Mouse (Mus musculus): ENCODE measurements around the gene Rab40c. TPM values are rescaled to one million over a fixed set of nuclear protein-coding genes. Genes with fewer than 3 reads are reported as not detected.
A peak's percentile ranks its signal among the peaks of the same experiment; 100 is the strongest.

Gene Rab40c
- total and polyA plus RNA-seq, 3 experiments: 3.7 to 23.2 TPM; not detected in 1

GRCm38 (mm10) chr17:25880196-25880910 lies 39.2 kb downstream of the Rab40c start, which contains the start of gene Wfikkn1:
Wfikkn1 (minus strand) TSS chr17:25880858.
- H3K27me3 ChIP-seq (ENCODE audit: control insufficient read depth in 1 of 2, insufficient read depth in 2 of 2, low read length in 2 of 2): no peaks in the 10 kb centered on the region
- H3K36me3 ChIP-seq (ENCODE audit: control insufficient read depth in 1 of 2, insufficient read depth in 2 of 2, low read length in 2 of 2): peaks cover 0 to 7% of the 10 kb centered on the region in 2 experiments; a peak in 2 of 4 replicates
- H3K9me3 ChIP-seq (replicated peaks; ENCODE audit: insufficient read depth, low read length): no peaks in the 10 kb centered on the region
- no peak for DNase-seq (ENCODE audit: low read depth, low spot score)
- no peak within 1 kb of the TSS for H3K4me3 ChIP-seq (ENCODE audit: control insufficient read depth in 1 of 2, insufficient read depth in 1 of 2, low read depth in 2 of 2, low read length in 2 of 2)
- no peak within 1 kb of the TSS for H3K27ac ChIP-seq (ENCODE audit: control insufficient read depth, low read depth, low read length)
- H3K4me1 ChIP-seq (ENCODE audit: control insufficient read depth in 1 of 2, insufficient read depth in 2 of 2, low read length in 2 of 2): peaks cover 0 to 14% of the 10 kb centered on the region in 2 experiments; a peak in 2 of 4 replicates
- H3K79me2 ChIP-seq (ENCODE audit: control insufficient read depth, insufficient read depth, low read length, poor library complexity): peaks cover 6% of the 10 kb centered on the region; the same call in 1 of the 2 replicates
- TF ChIP-seq GABPA (IDR thresholded peaks at IDR 0.05; ENCODE audit: low read depth, low read length) (no peak), HCFC1 (IDR thresholded peaks at IDR 0.05; ENCODE audit: low read depth, low read length) (no peak), ELF1 (IDR thresholded peaks at IDR 0.05; ENCODE audit: low read depth, low read length) (no peak), ZNF384 (IDR thresholded peaks at IDR 0.05; ENCODE audit: low read depth, low read length) (peak; percentile 44; the same call in 1 of the 2 replicates)
- no peak within 1 kb of the TSS for H3K9ac ChIP-seq (ENCODE audit: control insufficient read depth, low read depth, low read length, poor library complexity, severe bottlenecking)

GRCm38 (mm10) chr17:25879750-25880149 lies 39.8 kb downstream of the Rab40c start:
- Histone ChIP-seq H3K9me3 (replicated peaks; ENCODE audit: insufficient read depth, low read length) (no peaks in the 10 kb centered on the region), H3K4me3 (ENCODE audit: control insufficient read depth in 1 of 2, insufficient read depth in 1 of 2, low read depth in 2 of 2, low read length in 2 of 2) (no peak overlapping the region), H3K4me1 (ENCODE audit: control insufficient read depth in 1 of 2, insufficient read depth in 2 of 2, low read length in 2 of 2) (peaks cover 0 to 14% of the 10 kb centered on the region in 2 experiments; a peak in 2 of 4 replicates), H3K79me2 (ENCODE audit: control insufficient read depth, insufficient read depth, low read length, poor library complexity) (peaks cover 6% of the 10 kb centered on the region; the same call in 1 of the 2 replicates), H3K27ac (ENCODE audit: control insufficient read depth, low read depth, low read length) (no peak overlapping the region), H3K9ac (ENCODE audit: control insufficient read depth, low read depth, low read length, poor library complexity, severe bottlenecking) (no peak overlapping the region), H3K27me3 (ENCODE audit: control insufficient read depth in 1 of 2, insufficient read depth in 2 of 2, low read length in 2 of 2) (no peaks in the 10 kb centered on the region), H3K36me3 (ENCODE audit: control insufficient read depth in 1 of 2, insufficient read depth in 2 of 2, low read length in 2 of 2) (peaks cover 0 to 7% of the 10 kb centered on the region in 2 experiments; a peak in 2 of 4 replicates)
- DNase-seq (ENCODE audit: low read depth, low spot score): no peak
- TF ChIP-seq SIN3A (IDR thresholded peaks at IDR 0.05; ENCODE audit: low read length) (no peak), CTCF (IDR thresholded peaks at IDR 0.05 in 2 of 3, conservative IDR thresholded peaks at IDR 0.05 in 1 of 3; ENCODE audit: control insufficient read depth in 1 of 3, insufficient read depth in 1 of 3, low read depth in 2 of 3, low read length in 3 of 3, poor library complexity in 1 of 3, severe bottlenecking in 1 of 3) (no peak), TAL1 (IDR thresholded peaks at IDR 0.05; ENCODE audit: low read length) (no peak), USF2 (IDR thresholded peaks at IDR 0.05; ENCODE audit: borderline replicate concordance in 1 of 2, insufficient read depth in 1 of 2, low read depth in 1 of 2, low read length in 2 of 2) (no peak), CHD2 (IDR thresholded peaks at IDR 0.05; ENCODE audit: low read length) (no peak), ZMIZ1 (IDR thresholded peaks at IDR 0.05; ENCODE audit: low read depth, low read length) (no peak), JUND (IDR thresholded peaks at IDR 0.05; ENCODE audit: low read depth, low read length) (no peak), E2F4 (IDR thresholded peaks at IDR 0.05; ENCODE audit: borderline replicate concordance, low read depth, low read length) (no peak), EP300 (IDR thresholded peaks at IDR 0.05; ENCODE audit: low read depth in 1 of 2, low read length in 2 of 2) (no peak), RAD21 (IDR thresholded peaks at IDR 0.05; ENCODE audit: low read depth, low read length) (no peak), MAFK (IDR thresholded peaks at IDR 0.05; ENCODE audit: borderline replicate concordance, low read depth, low read length) (no peak), BHLHE40 (IDR thresholded peaks at IDR 0.05; ENCODE audit: borderline replicate concordance, low read depth, low read length) (no peak)

Measured in MEL (cell line).